Mouse (Mus musculus) heart, postnatal 25 days (tissue): ENCODE data around the gene Fer1l4. TPM values are rescaled to one million over a fixed set of nuclear protein-coding genes. Genes with fewer than 3 reads are reported as not detected.

Experiments used
- DNase-seq: peaks from one replicate; pipeline ENCODE4 v3.0.0; 2022; ENCODE audit warnings: low spot score
- intact Hi-C: fragments of 180-260 bp; cut with DNase I; formaldehyde crosslinking; loops from one replicate; pipeline ENCODE4 v1.15.1; 2025
- total RNA-seq, 2 experiments: library from RNA; stranded (reverse); gene quantifications; 2 replicates each; pipeline ENCODE4 v1.2.3; 2021

The Fer1l4 gene
- total RNA-seq, 2 experiments from 2014 or later: not detected

DNA sequence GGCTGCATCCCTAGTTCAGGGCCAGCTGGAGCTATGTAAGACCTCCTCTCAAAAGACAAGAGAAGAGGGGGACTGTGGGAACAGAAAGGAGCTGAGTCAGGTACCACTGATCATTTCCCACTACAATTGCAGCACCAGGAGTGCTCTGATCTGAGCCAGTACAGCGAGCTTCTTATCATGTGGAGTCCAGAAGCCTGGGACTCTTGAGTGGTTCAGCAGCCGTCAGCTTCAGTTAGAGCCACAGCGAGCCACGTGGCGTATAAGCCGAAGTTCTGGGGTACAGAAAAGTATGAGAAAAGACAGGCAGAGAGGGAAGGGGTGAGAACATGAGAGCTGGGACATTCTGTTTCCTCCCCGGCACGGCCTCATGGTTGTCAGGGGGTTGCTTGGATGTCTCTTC is 31.5 kb downstream of the Fer1l4 start:
- DNase-seq: no peak
- intact Hi-C loops: no loop called here

DNA sequence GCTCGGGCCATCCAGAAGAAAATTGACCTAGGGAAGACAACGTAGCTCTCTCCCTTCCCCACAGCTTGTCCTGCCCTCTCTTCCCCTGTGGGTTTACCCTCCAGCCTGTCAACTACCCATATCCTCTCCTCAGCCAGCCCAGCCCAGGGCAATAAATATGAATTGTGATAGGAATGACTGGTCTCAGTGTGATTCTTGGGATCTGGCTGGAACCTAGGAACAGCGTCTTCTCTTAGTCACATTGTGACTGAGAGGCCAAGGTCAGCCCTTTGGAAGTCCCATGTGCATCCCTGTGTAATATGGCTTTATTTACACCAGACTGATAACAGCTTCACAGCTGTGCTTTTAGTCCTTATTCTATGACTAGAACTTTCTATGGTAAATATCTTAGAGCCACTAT is 34.6 kb downstream of the Fer1l4 start:
- intact Hi-C loops: no loop called here
- DNase-seq: no peak

- intact Hi-C loops: loop anchor here (5.0 kb wide), 1 partner anchor 104 kb away; the partner anchor contains the start of genes Cpne1 and Rbm12
These were observed 44.7 kb downstream of the Fer1l4 start, which contains the start of the genes 6430550D23Rik and Ergic3 for GRCm38 (mm10) chr2:156007888-156008532. Gene 6430550D23Rik, minus strand, starts transcription at chr2:156007977. Gene Ergic3, plus strand, starts transcription at chr2:156008045.

GRCm38 (mm10) chr2:156005393-156005792 is 47.4 kb downstream of the Fer1l4 start:
- intact Hi-C loops: loop anchor here (5.0 kb wide), 1 partner anchor 107 kb away; the partner anchor contains the start of genes Cpne1 and Rbm12
- DNase-seq: no peak

More at GRCm38 (mm10) chr2:156007888-156008532, 44.7 kb downstream of the Fer1l4 start, which contains the start of the genes 6430550D23Rik and Ergic3:
- peak; percentile 96 for DNase-seq

- intact Hi-C loops: no loop called here
These were observed 60.9 kb downstream of the Fer1l4 start for GRCm38 (mm10) chr2:155991863-155992321.

DNA sequence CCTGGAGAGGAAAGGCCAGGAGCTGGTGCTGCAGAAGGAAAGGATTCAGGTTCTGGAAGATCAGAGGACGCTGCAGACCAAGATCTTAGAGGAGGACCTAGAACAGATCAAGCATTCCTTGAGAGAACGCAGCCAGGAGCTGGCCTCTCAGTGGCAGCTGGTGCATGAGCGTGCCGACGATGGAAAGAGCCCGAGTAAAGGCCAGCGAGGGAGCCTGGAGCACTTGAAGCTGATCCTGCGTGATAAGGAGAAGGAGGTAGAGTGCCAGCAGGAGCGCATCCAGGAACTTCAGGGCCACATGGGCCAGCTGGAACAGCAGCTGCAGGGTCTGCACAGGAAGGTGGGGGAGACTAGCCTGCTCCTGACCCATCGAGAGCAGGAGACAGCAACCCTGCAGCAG is 61.6 kb downstream of the Fer1l4 start:
- intact Hi-C loops: no loop called here
- no peak for DNase-seq

More at GRCm38 (mm10) chr2:155991863-155992321, 60.9 kb downstream of the Fer1l4 start:
- DNase-seq: peak; percentile 23

GRCm38 (mm10) chr2:155989085-155989484 is 63.7 kb downstream of the Fer1l4 start:
- DNase-seq: no peak
- intact Hi-C loops: no loop called here

GRCm38 (mm10) chr2:155987131-155987530 is 65.6 kb downstream of the Fer1l4 start:
- intact Hi-C loops: no loop called here
- no peak for DNase-seq

GRCm38 (mm10) chr2:155985776-155986175 is 67.0 kb downstream of the Fer1l4 start:
- no peak for DNase-seq
- intact Hi-C loops: no loop called here

GRCm38 (mm10) chr2:155979328-155979991 is 73.3 kb downstream of the Fer1l4 start:
- peak; percentile 23 for DNase-seq
- intact Hi-C loops: no loop called here

DNA sequence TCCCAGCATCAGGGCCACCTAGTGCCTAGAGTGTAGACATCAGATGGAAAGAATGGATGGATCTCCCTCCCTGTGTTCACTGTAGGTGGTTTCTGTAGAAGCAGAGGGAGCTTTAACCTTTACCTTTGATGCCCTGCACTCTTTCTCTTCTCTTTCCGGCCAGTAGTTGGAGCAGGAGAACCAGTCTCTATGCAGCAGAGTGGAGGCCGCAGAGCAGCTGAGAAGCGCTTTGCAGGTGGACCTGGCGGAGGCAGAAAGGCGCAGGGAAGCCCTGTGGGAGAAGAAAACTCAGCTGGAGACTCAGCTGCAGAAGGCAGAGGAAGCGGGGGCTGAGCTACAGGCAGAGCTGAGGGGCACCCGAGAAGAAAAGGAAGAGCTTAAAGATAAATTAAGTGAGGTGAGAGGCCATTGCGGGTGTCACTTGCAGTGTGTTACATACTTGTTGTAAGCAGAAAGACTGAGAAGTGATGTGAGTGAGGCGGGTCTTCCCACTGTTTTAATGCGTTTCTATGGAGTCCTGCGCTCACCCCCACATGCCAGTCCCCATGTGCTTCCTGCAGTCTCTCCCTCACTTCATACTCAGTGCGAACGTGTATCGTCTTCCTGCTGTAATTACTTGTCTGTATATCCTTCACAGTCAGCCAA is 78.5 kb downstream of the Fer1l4 start:
- DNase-seq: no peak
- intact Hi-C loops: no loop called here

DNA sequence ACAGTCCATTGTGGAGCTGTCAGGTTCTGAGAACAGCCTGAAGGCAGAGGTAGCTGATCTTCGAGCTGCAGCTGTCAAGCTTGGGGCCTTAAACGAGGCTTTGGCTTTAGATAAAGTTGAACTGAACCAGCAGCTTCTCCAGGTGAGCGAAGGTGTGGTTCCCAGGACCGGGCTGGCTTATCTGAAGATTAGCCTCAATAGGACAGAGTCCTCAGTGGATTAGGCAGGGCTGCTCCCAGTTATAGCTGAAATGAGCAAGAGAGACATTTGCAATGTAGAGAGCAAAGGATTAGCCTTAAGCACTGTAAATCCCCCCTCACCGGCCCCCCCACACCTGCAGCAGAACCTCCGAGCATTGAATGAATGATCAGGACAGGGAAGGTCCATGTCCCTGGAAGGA is 79.4 kb downstream of the Fer1l4 start:
- intact Hi-C loops: no loop called here
- DNase-seq: no peak

Other genes with a start within 250 kb of the Fer1l4 start
- 10 to 100 TPM; 24.8 to 25.7 TPM for gene BC029722, start 233.5 kb downstream of the Fer1l4 start, total RNA-seq
- gene Eif6, start 226.0 kb downstream of the Fer1l4 start, total RNA-seq: 10 to 100 TPM; 51.1 to 52.0 TPM
- not detected for gene Fam83c, start 218.1 kb downstream of the Fer1l4 start, total RNA-seq
- 100 to 1,000 TPM; 248 to 268 TPM for gene Uqcc1, start 122.6 kb downstream of the Fer1l4 start, total RNA-seq
- gene Gm15557, start 112.2 kb downstream of the Fer1l4 start, total RNA-seq: not detected
- gene Gdf5, start 107.6 kb downstream of the Fer1l4 start, total RNA-seq: not detected
- 1 to 10 TPM; 4.9 to 5.7 TPM for gene Cep250, start 96.5 kb downstream of the Fer1l4 start, total RNA-seq
- under 1 TPM; 0.10 to 0.61 TPM for gene 6430550D23Rik, start 45.0 kb downstream of the Fer1l4 start, total RNA-seq
- gene Ergic3, start 44.9 kb downstream of the Fer1l4 start, total RNA-seq: 10 to 100 TPM; 59.4 to 62.7 TPM
- gene Spag4, start 12.2 kb upstream of the Fer1l4 start, total RNA-seq: 1 to 10 TPM in 1 of 2 experiments, under 1 TPM in 1; 0.75 to 1.4 TPM
- 10 to 100 TPM; 15.6 to 18.4 TPM for gene Cpne1, start 59.0 kb upstream of the Fer1l4 start, total RNA-seq
- 10 to 100 TPM; 13.2 to 14.2 TPM for gene Rbm12, start 59.0 kb upstream of the Fer1l4 start, total RNA-seq
- 10 to 100 TPM; 10.3 to 12.9 TPM for gene Gm28036, start 74.1 kb upstream of the Fer1l4 start, total RNA-seq
- gene Romo1, start 91.1 kb upstream of the Fer1l4 start, total RNA-seq: 100 to 1,000 TPM; 324 to 347 TPM
- 10 to 100 TPM; 81.0 to 81.3 TPM for gene Nfs1, start 91.2 kb upstream of the Fer1l4 start, total RNA-seq
- gene Rbm39, start 127.3 kb upstream of the Fer1l4 start, total RNA-seq: 100 to 1,000 TPM; 140 to 164 TPM
- gene Phf20, start 143.5 kb upstream of the Fer1l4 start, total RNA-seq: 10 to 100 TPM; 14.9 to 15.2 TPM